Mouse (Mus musculus): ENCODE data around the gene Six1. TPM values are rescaled to one million over a fixed set of nuclear protein-coding genes. Genes with fewer than 3 reads are reported as not detected.

Gene Six1
- total and polyA plus RNA-seq, 3 experiments = 0.90 to 1.4 (median 1.2) TPM

DNA sequence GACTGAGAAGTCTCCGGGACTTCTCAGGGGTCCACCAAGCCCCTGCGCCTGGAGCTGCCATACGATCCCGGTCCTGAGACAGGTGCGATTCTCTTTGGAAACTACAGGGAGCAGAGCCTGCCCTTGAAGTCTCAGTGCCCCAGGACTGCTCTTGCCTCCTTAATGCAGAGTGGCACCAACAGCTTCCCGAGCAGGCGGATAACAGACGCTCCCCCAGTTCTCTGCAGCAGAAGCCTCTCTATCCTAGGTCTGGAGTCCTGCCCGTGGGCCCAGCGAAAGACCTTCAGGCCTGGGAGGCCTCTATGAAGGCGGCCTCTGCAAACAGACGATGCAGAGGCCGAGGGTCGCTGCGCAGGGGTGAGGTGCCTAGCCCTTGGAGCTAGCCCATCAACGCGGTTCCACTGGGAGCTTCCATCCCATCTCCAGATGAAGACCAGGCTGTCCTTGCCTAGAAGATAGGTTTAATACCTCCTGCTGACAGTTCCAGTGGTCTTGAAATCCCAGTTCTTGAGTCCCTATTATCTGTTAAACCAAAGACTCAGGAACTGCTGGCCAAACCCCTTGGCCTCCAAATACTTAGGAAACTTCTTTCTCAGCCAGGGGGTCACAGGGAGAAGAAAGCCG is 13.6 kb downstream of the Six1 start:
- Histone ChIP-seq H3K27me3 (ENCODE audit: control insufficient read depth, insufficient read depth, low read length) (peaks cover 34% of the 10 kb centered on the region), H3K9ac (ENCODE audit: low read depth, low read length) (no peak overlapping the region), H3K4me3 (no peak overlapping the region), H3K36me3 (ENCODE audit: control insufficient read depth, insufficient read depth, low read length) (no peaks in the 10 kb centered on the region), H3K79me2 (replicated peaks; ENCODE audit: control insufficient read depth, insufficient read depth, low read length) (no peaks in the 10 kb centered on the region), H3K27ac (no peak overlapping the region), H3K4me1 (ENCODE audit: control insufficient read depth, insufficient read depth, low read length) (peaks cover 2% of the 10 kb centered on the region; the same call in 1 of the 2 replicates)
- intact Hi-C loops (cut with DNase I) = loop anchor here (5.0 kb wide), 2 partner anchors 93 to 167 kb away; no protein-coding TSS in a partner anchor
- TF ChIP-seq CTCF (IDR thresholded peaks at IDR 0.05) (no peak), EP300 (IDR thresholded peaks at IDR 0.05; ENCODE audit: insufficient read depth, low read depth, low read length) (no peak), POLR2A (IDR thresholded peaks at IDR 0.05; ENCODE audit: insufficient read depth, low read depth, low read length) (no peak)
- DNase-seq = no peak
- 8% methylated on average over 18 of the region's 18 CpGs for WGBS

DNA sequence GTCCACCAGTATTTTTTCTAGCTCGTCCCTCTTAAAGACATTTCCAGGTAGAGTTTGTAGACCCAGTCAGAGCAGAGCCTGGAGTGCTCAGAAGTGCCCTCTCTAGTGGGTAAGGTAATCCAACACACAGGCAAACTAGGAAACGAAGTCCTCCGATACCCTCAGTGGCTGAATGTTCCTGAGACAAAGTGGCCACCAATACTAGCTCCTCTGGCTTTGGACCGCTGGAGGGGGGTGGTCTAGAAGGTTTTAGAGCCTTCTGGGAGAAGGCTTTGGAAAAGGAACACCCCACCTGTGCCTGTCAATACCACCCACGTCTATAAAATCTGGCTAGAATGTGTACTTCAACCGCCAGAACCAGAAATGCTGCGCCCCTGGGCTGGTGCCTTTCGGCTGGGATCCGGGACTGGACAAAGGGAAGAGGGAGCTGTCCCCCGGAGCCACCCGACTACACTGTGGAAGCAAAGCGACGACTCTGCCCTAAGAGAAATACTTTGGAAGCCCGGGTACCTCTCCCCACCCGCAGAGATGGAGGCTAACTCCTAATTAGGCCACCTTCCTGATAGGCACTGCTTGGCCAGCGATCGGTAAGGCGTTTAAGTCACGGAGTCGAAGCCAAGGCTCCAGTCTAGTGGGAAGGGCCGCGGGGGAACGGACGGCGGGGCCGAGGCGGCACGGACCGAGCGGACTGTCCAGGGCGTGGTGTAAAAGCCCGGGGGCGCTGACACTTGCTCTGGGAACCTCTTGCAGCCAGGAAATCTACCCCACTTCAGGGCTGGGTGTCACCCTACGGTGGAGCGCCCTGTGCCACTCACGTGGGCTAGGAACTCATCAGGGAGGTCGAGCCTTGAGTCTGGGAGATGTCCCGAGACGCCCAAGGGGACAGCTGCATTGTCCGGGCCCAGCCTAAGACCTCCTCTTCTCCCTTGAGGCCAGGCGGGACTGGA is 14.4 kb downstream of the Six1 start:
- H3K9ac ChIP-seq (ENCODE audit: low read depth, low read length) = no peak overlapping the region
- intact Hi-C loops (cut with DNase I) = no loop called here
- no peaks in the 10 kb centered on the region for H3K36me3 ChIP-seq (ENCODE audit: control insufficient read depth, insufficient read depth, low read length)
- peaks cover 2% of the 10 kb centered on the region; the same call in 1 of the 2 replicates for H3K4me1 ChIP-seq (ENCODE audit: control insufficient read depth, insufficient read depth, low read length)
- H3K79me2 ChIP-seq (replicated peaks; ENCODE audit: control insufficient read depth, insufficient read depth, low read length) = no peaks in the 10 kb centered on the region
- peaks cover 32% of the 10 kb centered on the region for H3K27me3 ChIP-seq (ENCODE audit: control insufficient read depth, insufficient read depth, low read length)
- 5% methylated on average over 41 of the region's 41 CpGs for WGBS
- DNase-seq = no peak
- TF ChIP-seq EP300 (IDR thresholded peaks at IDR 0.05; ENCODE audit: insufficient read depth, low read depth, low read length) = no peak
- TF ChIP-seq CTCF (IDR thresholded peaks at IDR 0.05) = no peak
- no peak overlapping the region for H3K4me3 ChIP-seq
- H3K27ac ChIP-seq = no peak overlapping the region

DNA sequence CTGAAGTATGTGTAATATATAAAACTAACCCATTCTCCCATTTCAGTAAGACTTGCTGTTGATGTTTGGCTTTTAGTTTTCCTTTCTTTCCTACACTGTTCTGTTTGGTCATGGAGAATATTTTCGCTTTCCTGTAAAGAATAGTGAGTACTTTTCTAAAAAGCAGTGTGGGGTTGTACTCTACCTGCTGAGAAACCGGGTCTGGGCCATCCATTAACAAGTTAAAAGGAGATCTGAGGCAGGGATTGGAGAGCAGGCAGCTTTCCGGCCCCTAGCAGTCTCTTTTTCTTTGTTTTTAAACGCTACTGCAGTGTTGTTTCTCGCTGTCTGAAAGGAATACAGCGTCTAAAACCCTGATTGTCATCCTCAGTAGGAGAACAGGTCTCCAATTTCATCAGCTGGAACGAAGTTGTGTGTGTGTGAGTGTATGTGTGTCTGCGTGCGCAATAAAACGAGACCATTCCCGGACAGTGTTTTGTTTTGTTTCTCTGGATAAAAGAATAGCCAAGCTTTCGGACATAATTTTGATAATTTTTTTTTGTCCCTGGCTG is 15.2 kb downstream of the Six1 start:
- WGBS = 8% methylated on average over 12 of the region's 12 CpGs
- H3K36me3 ChIP-seq (ENCODE audit: control insufficient read depth, insufficient read depth, low read length) = no peaks in the 10 kb centered on the region
- no peak for DNase-seq
- no peak overlapping the region for H3K4me3 ChIP-seq
- no peak overlapping the region for H3K27ac ChIP-seq
- peaks cover 30% of the 10 kb centered on the region for H3K27me3 ChIP-seq (ENCODE audit: control insufficient read depth, insufficient read depth, low read length)
- H3K4me1 ChIP-seq (ENCODE audit: control insufficient read depth, insufficient read depth, low read length) = no peaks in the 10 kb centered on the region
- no peaks in the 10 kb centered on the region for H3K79me2 ChIP-seq (replicated peaks; ENCODE audit: control insufficient read depth, insufficient read depth, low read length)
- intact Hi-C loops (cut with DNase I) = no loop called here
- TF ChIP-seq POLR2A (IDR thresholded peaks at IDR 0.05; ENCODE audit: insufficient read depth, low read depth, low read length) = no peak
- TF ChIP-seq EP300 (IDR thresholded peaks at IDR 0.05; ENCODE audit: insufficient read depth, low read depth, low read length) = no peak
- TF ChIP-seq CTCF (IDR thresholded peaks at IDR 0.05) = no peak
- no peak overlapping the region for H3K9ac ChIP-seq (ENCODE audit: low read depth, low read length)

DNA sequence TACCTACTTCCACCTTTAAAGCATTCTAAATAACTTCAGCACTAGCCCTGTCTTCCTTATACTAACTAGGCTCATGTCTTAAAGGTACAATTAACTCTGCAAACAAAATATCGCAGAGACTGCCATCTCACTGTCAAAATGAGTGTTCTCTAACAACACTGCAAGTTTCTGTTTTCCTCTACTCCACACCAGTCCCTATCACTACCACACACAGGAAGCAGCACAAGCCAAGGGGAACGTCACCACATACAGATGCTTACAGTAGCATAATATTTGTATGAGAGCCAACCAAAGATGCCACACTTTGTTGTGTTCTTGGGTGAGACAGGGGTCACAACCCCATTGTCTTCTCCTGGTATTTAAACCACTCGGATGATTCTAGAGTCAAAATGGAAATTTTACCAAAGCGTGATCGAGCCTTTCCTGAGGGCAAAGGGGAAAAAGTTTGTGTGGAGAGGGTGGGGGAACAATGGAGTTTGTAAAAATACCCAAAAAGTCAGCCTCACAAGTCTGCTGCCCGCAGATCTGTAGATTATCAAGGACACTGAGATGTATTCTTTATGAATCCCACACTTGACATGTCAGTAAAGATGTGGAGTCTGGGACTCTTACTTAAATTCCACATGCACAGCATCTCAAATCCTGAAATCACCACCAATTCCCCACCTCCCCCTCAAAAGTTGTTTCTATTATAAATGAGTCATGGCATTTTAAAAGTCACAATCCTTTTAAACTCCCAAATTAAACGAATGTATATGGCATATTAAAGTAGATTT is 16.1 kb downstream of the Six1 start:
- TF ChIP-seq CTCF (IDR thresholded peaks at IDR 0.05) (no peak), EP300 (IDR thresholded peaks at IDR 0.05; ENCODE audit: insufficient read depth, low read depth, low read length) (no peak), POLR2A (IDR thresholded peaks at IDR 0.05; ENCODE audit: insufficient read depth, low read depth, low read length) (no peak)
- 20% methylated on average over 7 of the region's 7 CpGs for WGBS
- no peak for DNase-seq
- intact Hi-C loops (cut with DNase I) = loop anchor here (2.0 kb wide), 1 partner anchor 19 kb away; no protein-coding TSS in a partner anchor
- Histone ChIP-seq H3K27ac (no peak overlapping the region), H3K4me3 (no peak overlapping the region), H3K9ac (ENCODE audit: low read depth, low read length) (no peak overlapping the region), H3K4me1 (ENCODE audit: control insufficient read depth, insufficient read depth, low read length) (no peaks in the 10 kb centered on the region), H3K79me2 (replicated peaks; ENCODE audit: control insufficient read depth, insufficient read depth, low read length) (no peaks in the 10 kb centered on the region), H3K36me3 (ENCODE audit: control insufficient read depth, insufficient read depth, low read length) (no peaks in the 10 kb centered on the region), H3K27me3 (ENCODE audit: control insufficient read depth, insufficient read depth, low read length) (peaks cover 28% of the 10 kb centered on the region)

DNA sequence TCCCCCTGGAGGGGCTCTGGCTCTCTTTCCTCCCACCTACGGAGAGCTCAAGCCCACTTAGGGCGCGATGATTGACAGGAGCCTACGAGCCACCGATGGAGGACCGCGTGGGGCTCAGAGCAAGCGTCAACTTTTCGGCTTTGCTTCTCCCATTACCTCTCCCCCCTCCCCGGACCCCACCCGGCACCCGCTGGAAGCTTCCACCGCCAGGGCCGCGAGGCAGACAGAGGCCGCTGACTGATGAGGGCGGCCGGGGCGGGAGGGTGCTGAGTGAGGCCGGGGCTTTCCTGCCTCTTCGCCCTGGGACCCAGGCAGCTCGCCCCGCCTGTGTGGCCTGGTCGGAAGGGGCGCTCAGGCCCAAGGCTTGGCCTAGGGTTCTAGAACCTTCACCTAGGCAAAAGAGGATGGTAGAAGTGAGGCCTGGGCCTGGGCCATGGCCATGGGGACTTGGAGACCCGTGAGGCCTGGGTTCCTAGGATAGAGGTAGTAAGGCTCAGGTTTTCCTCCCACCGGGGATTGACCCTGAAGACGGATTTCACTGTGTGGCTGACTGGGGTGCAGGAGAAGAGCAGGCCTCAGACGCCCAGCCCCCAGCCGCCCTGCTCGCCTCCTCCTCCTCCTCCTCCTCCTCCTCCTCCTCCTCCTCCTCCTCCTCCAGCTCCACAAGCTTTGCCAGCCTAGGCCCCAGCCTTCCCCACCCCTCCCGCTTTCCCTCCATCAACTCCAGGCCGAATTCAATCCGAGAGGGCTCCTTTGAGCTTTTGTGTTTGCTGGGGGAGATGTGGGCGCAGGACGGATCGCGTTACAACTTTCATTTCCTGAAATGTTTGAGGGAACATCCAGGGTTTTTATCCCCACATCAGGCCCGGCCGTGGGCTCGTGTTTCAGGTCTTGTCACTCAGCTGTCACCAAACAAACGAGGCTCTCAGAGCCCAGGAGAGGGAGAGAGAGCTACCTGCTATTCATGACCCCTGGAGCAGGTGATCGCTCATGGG is 18.5 kb downstream of the Six1 start:
- H3K4me1 ChIP-seq (ENCODE audit: control insufficient read depth, insufficient read depth, low read length) = no peaks in the 10 kb centered on the region
- H3K9ac ChIP-seq (ENCODE audit: low read depth, low read length) = no peak overlapping the region
- peaks cover 24% of the 10 kb centered on the region for H3K27me3 ChIP-seq (ENCODE audit: control insufficient read depth, insufficient read depth, low read length)
- H3K79me2 ChIP-seq (replicated peaks; ENCODE audit: control insufficient read depth, insufficient read depth, low read length) = no peaks in the 10 kb centered on the region
- 21% methylated on average over 40 of the region's 43 CpGs for WGBS
- intact Hi-C loops (cut with DNase I) = no loop called here
- no peak for TF ChIP-seq EP300 (IDR thresholded peaks at IDR 0.05; ENCODE audit: insufficient read depth, low read depth, low read length)
- no peak for TF ChIP-seq POLR2A (IDR thresholded peaks at IDR 0.05; ENCODE audit: insufficient read depth, low read depth, low read length)
- no peak for TF ChIP-seq CTCF (IDR thresholded peaks at IDR 0.05)
- H3K4me3 ChIP-seq = no peak overlapping the region
- no peak overlapping the region for H3K27ac ChIP-seq
- H3K36me3 ChIP-seq (ENCODE audit: control insufficient read depth, insufficient read depth, low read length) = no peaks in the 10 kb centered on the region
- DNase-seq = no peak
